Mouse (Mus musculus): ENCODE measurements around the gene Caln1. TPM values are rescaled to one million over a fixed set of nuclear protein-coding genes. Genes with fewer than 3 reads are reported as not detected.

Gene Caln1
- polyA plus RNA-seq, 1 experiment: not detected

GRCm38 (mm10) chr5:130853371-130853770 is 484.1 kb downstream of the Caln1 start:
- Histone ChIP-seq H3K4me3 (replicated peaks) (no peak overlapping the region), H3K9me3 (peaks cover 11% of the 10 kb centered on the region), H3K27me3 (replicated peaks) (no peaks in the 10 kb centered on the region), H3K36me3 (replicated peaks; ENCODE audit: low read length) (no peaks in the 10 kb centered on the region), H3K4me1 (no peaks in the 10 kb centered on the region)
- no peak for TF ChIP-seq GATA1 (IDR thresholded peaks at IDR 0.05; ENCODE audit: borderline replicate concordance, low read length)
- TF ChIP-seq FLI1 (IDR thresholded peaks at IDR 0.05; ENCODE audit: low read length): no peak

GRCm38 (mm10) chr5:130854430-130854829 is 485.2 kb downstream of the Caln1 start:
- peaks cover 5% of the 10 kb centered on the region; the same call in 1 of the 2 replicates for H3K9me3 ChIP-seq
- no peak for TF ChIP-seq FLI1 (IDR thresholded peaks at IDR 0.05; ENCODE audit: low read length)
- TF ChIP-seq GATA1 (IDR thresholded peaks at IDR 0.05; ENCODE audit: borderline replicate concordance, low read length): no peak
- H3K4me3 ChIP-seq (replicated peaks): no peak overlapping the region
- no peaks in the 10 kb centered on the region for H3K36me3 ChIP-seq (replicated peaks; ENCODE audit: low read length)
- no peaks in the 10 kb centered on the region for H3K27me3 ChIP-seq (replicated peaks)
- no peaks in the 10 kb centered on the region for H3K4me1 ChIP-seq

- peaks cover 22% of the 10 kb centered on the region for H3K9me3 ChIP-seq
- no peak overlapping the region for H3K4me3 ChIP-seq (replicated peaks)
- H3K36me3 ChIP-seq (replicated peaks; ENCODE audit: low read length): no peaks in the 10 kb centered on the region
- H3K27me3 ChIP-seq (replicated peaks): no peaks in the 10 kb centered on the region
- H3K4me1 ChIP-seq: no peaks in the 10 kb centered on the region
- TF ChIP-seq FLI1 (IDR thresholded peaks at IDR 0.05; ENCODE audit: low read length) (no peak), GATA1 (IDR thresholded peaks at IDR 0.05; ENCODE audit: borderline replicate concordance, low read length) (no peak)
Observed at GRCm38 (mm10) chr5:130858148-130858547, 488.9 kb downstream of the Caln1 start.

- Histone ChIP-seq H3K36me3 (replicated peaks; ENCODE audit: low read length) (no peaks in the 10 kb centered on the region), H3K4me1 (no peaks in the 10 kb centered on the region), H3K9me3 (peaks cover 27% of the 10 kb centered on the region), H3K4me3 (replicated peaks) (no peak overlapping the region), H3K27me3 (replicated peaks) (no peaks in the 10 kb centered on the region)
- TF ChIP-seq GATA1 (IDR thresholded peaks at IDR 0.05; ENCODE audit: borderline replicate concordance, low read length) (no peak), FLI1 (IDR thresholded peaks at IDR 0.05; ENCODE audit: low read length) (no peak)
Observed at GRCm38 (mm10) chr5:130858706-130859105, 489.5 kb downstream of the Caln1 start.

GRCm38 (mm10) chr5:130859736-130860135 is 490.5 kb downstream of the Caln1 start:
- H3K9me3 ChIP-seq: peaks cover 31% of the 10 kb centered on the region
- no peaks in the 10 kb centered on the region for H3K4me1 ChIP-seq
- H3K27me3 ChIP-seq (replicated peaks): no peaks in the 10 kb centered on the region
- no peak for TF ChIP-seq GATA1 (IDR thresholded peaks at IDR 0.05; ENCODE audit: borderline replicate concordance, low read length)
- no peak for TF ChIP-seq FLI1 (IDR thresholded peaks at IDR 0.05; ENCODE audit: low read length)
- no peaks in the 10 kb centered on the region for H3K36me3 ChIP-seq (replicated peaks; ENCODE audit: low read length)
- no peak overlapping the region for H3K4me3 ChIP-seq (replicated peaks)

- H3K4me1 ChIP-seq: no peaks in the 10 kb centered on the region
- no peak for TF ChIP-seq GATA1 (IDR thresholded peaks at IDR 0.05; ENCODE audit: borderline replicate concordance, low read length)
- no peak for TF ChIP-seq FLI1 (IDR thresholded peaks at IDR 0.05; ENCODE audit: low read length)
- peaks cover 38% of the 10 kb centered on the region for H3K9me3 ChIP-seq
- H3K36me3 ChIP-seq (replicated peaks; ENCODE audit: low read length): no peaks in the 10 kb centered on the region
- H3K27me3 ChIP-seq (replicated peaks): no peaks in the 10 kb centered on the region
- no peak overlapping the region for H3K4me3 ChIP-seq (replicated peaks)
Observed at GRCm38 (mm10) chr5:130862302-130862701, 493.0 kb downstream of the Caln1 start.

GRCm38 (mm10) chr5:130869869-130870268 is 500.6 kb downstream of the Caln1 start:
- H3K9me3 ChIP-seq: peaks cover 57% of the 10 kb centered on the region
- no peak for TF ChIP-seq FLI1 (IDR thresholded peaks at IDR 0.05; ENCODE audit: low read length)
- no peak for TF ChIP-seq GATA1 (IDR thresholded peaks at IDR 0.05; ENCODE audit: borderline replicate concordance, low read length)

GRCm38 (mm10) chr5:130871086-130871485 is 501.8 kb downstream of the Caln1 start:
- Histone ChIP-seq H3K27me3 (replicated peaks) (no peaks in the 10 kb centered on the region), H3K9me3 (peaks cover 61% of the 10 kb centered on the region), H3K36me3 (replicated peaks; ENCODE audit: low read length) (no peaks in the 10 kb centered on the region), H3K4me3 (replicated peaks) (no peak overlapping the region), H3K4me1 (no peaks in the 10 kb centered on the region)
- TF ChIP-seq FLI1 (IDR thresholded peaks at IDR 0.05; ENCODE audit: low read length) (no peak), GATA1 (IDR thresholded peaks at IDR 0.05; ENCODE audit: borderline replicate concordance, low read length) (no peak)

More at GRCm38 (mm10) chr5:130869869-130870268, 500.6 kb downstream of the Caln1 start:
- no peaks in the 10 kb centered on the region for H3K36me3 ChIP-seq (replicated peaks; ENCODE audit: low read length)
- H3K4me1 ChIP-seq: no peaks in the 10 kb centered on the region
- no peak overlapping the region for H3K4me3 ChIP-seq (replicated peaks)
- H3K27me3 ChIP-seq (replicated peaks): no peaks in the 10 kb centered on the region

GRCm38 (mm10) chr5:130875391-130875790 is 506.1 kb downstream of the Caln1 start:
- H3K27me3 ChIP-seq (replicated peaks): no peaks in the 10 kb centered on the region

GRCm38 (mm10) chr5:130880331-130880730 is 511.1 kb downstream of the Caln1 start:
- no peak overlapping the region for H3K4me3 ChIP-seq (replicated peaks)
- TF ChIP-seq FLI1 (IDR thresholded peaks at IDR 0.05; ENCODE audit: low read length) (no peak), GATA1 (IDR thresholded peaks at IDR 0.05; ENCODE audit: borderline replicate concordance, low read length) (no peak)
- H3K4me1 ChIP-seq: no peaks in the 10 kb centered on the region
- H3K27me3 ChIP-seq (replicated peaks): no peaks in the 10 kb centered on the region
- no peaks in the 10 kb centered on the region for H3K36me3 ChIP-seq (replicated peaks; ENCODE audit: low read length)
- peaks cover 75% of the 10 kb centered on the region for H3K9me3 ChIP-seq

More at GRCm38 (mm10) chr5:130875391-130875790, 506.1 kb downstream of the Caln1 start:
- no peaks in the 10 kb centered on the region for H3K36me3 ChIP-seq (replicated peaks; ENCODE audit: low read length)
- H3K4me3 ChIP-seq (replicated peaks): peak overlapping the region; percentile 69
- no peaks in the 10 kb centered on the region for H3K4me1 ChIP-seq
- no peak for TF ChIP-seq FLI1 (IDR thresholded peaks at IDR 0.05; ENCODE audit: low read length)
- no peak for TF ChIP-seq GATA1 (IDR thresholded peaks at IDR 0.05; ENCODE audit: borderline replicate concordance, low read length)
- peaks cover 82% of the 10 kb centered on the region for H3K9me3 ChIP-seq

- H3K4me1 ChIP-seq: no peaks in the 10 kb centered on the region
- no peak overlapping the region for H3K4me3 ChIP-seq (replicated peaks)
- no peaks in the 10 kb centered on the region for H3K27me3 ChIP-seq (replicated peaks)
- no peaks in the 10 kb centered on the region for H3K36me3 ChIP-seq (replicated peaks; ENCODE audit: low read length)
- H3K9me3 ChIP-seq: peaks cover 57% of the 10 kb centered on the region
- TF ChIP-seq GATA1 (IDR thresholded peaks at IDR 0.05; ENCODE audit: borderline replicate concordance, low read length) (no peak), FLI1 (IDR thresholded peaks at IDR 0.05; ENCODE audit: low read length) (no peak)
Observed at GRCm38 (mm10) chr5:130891735-130892134, 522.5 kb downstream of the Caln1 start.

Data from megakaryocyte, embryonic 14.5 days (primary cell).